Mouse (Mus musculus): ENCODE measurements around the gene Map3k5. TPM values are rescaled to one million over a fixed set of nuclear protein-coding genes. Genes with fewer than 3 reads are reported as not detected.

The Map3k5 gene
- polyA plus RNA-seq, 1 experiment = 4.0 TPM

GRCm38 (mm10) chr10:20111508-20111907, 177.2 kb downstream of the Map3k5 start:
- WGBS = 73% methylated on average over 5 of the region's 5 CpGs
- peaks cover 19% of the 10 kb centered on the region for H3K36me3 ChIP-seq (ENCODE audit: control insufficient read depth, insufficient read depth, low read length)
- no peak overlapping the region for H3K27ac ChIP-seq (ENCODE audit: insufficient read depth, low read length)
- no peaks in the 10 kb centered on the region for H3K4me1 ChIP-seq (ENCODE audit: control insufficient read depth, insufficient read depth, insufficient read length)
- TF ChIP-seq CTCF (IDR thresholded peaks at IDR 0.05; ENCODE audit: extremely low read depth, insufficient read depth, insufficient read length, insufficient replicate concordance) = no peak
- TF ChIP-seq POLR2A (IDR thresholded peaks at IDR 0.05; ENCODE audit: low read depth, low read length) = no peak
- DNase-seq (ENCODE audit: low read depth in 1 of 2, low spot score in 2 of 2) = no peak
- no peak overlapping the region for H3K4me3 ChIP-seq (ENCODE audit: extremely low read depth, insufficient read depth, insufficient read length)
- H3K27me3 ChIP-seq (ENCODE audit: control insufficient read depth, insufficient read depth, low read length) = no peaks in the 10 kb centered on the region

- Histone ChIP-seq H3K36me3 (ENCODE audit: control insufficient read depth, insufficient read depth, low read length) (peaks cover 15% of the 10 kb centered on the region), H3K27ac (ENCODE audit: insufficient read depth, low read length) (no peak overlapping the region), H3K27me3 (ENCODE audit: control insufficient read depth, insufficient read depth, low read length) (no peaks in the 10 kb centered on the region), H3K4me3 (ENCODE audit: extremely low read depth, insufficient read depth, insufficient read length) (no peak overlapping the region), H3K4me1 (ENCODE audit: control insufficient read depth, insufficient read depth, insufficient read length) (no peaks in the 10 kb centered on the region)
- 91% methylated on average over 18 of the region's 18 CpGs for WGBS
- no peak for DNase-seq (ENCODE audit: low read depth in 1 of 2, low spot score in 2 of 2)
- TF ChIP-seq CTCF (IDR thresholded peaks at IDR 0.05; ENCODE audit: extremely low read depth, insufficient read depth, insufficient read length, insufficient replicate concordance) (no peak), POLR2A (IDR thresholded peaks at IDR 0.05; ENCODE audit: low read depth, low read length) (no peak)
These were observed 178.0 kb downstream of the Map3k5 start for GRCm38 (mm10) chr10:20112026-20112973.

- no peak overlapping the region for H3K27ac ChIP-seq (ENCODE audit: insufficient read depth, low read length)
- H3K36me3 ChIP-seq (ENCODE audit: control insufficient read depth, insufficient read depth, low read length) = peaks cover 7% of the 10 kb centered on the region
- H3K27me3 ChIP-seq (ENCODE audit: control insufficient read depth, insufficient read depth, low read length) = no peaks in the 10 kb centered on the region
- H3K4me3 ChIP-seq (ENCODE audit: extremely low read depth, insufficient read depth, insufficient read length) = no peak overlapping the region
- WGBS = 78% methylated on average over 15 of the region's 15 CpGs
- DNase-seq (ENCODE audit: low read depth in 1 of 2, low spot score in 2 of 2) = peak in 1 of 2 experiments; percentile 40
- no peaks in the 10 kb centered on the region for H3K4me1 ChIP-seq (ENCODE audit: control insufficient read depth, insufficient read depth, insufficient read length)
- TF ChIP-seq CTCF (IDR thresholded peaks at IDR 0.05; ENCODE audit: extremely low read depth, insufficient read depth, insufficient read length, insufficient replicate concordance) (no peak), POLR2A (IDR thresholded peaks at IDR 0.05; ENCODE audit: low read depth, low read length) (no peak)
These were observed 185.5 kb downstream of the Map3k5 start for GRCm38 (mm10) chr10:20119504-20120425.

- no peaks in the 10 kb centered on the region for H3K27me3 ChIP-seq (ENCODE audit: control insufficient read depth, insufficient read depth, low read length)
- TF ChIP-seq CTCF (IDR thresholded peaks at IDR 0.05; ENCODE audit: extremely low read depth, insufficient read depth, insufficient read length, insufficient replicate concordance) (no peak), POLR2A (IDR thresholded peaks at IDR 0.05; ENCODE audit: low read depth, low read length) (no peak)
- WGBS = 98% methylated on average over 4 of the region's 4 CpGs
- no peaks in the 10 kb centered on the region for H3K4me1 ChIP-seq (ENCODE audit: control insufficient read depth, insufficient read depth, insufficient read length)
- peaks cover 9% of the 10 kb centered on the region for H3K36me3 ChIP-seq (ENCODE audit: control insufficient read depth, insufficient read depth, low read length)
- DNase-seq (ENCODE audit: low read depth in 1 of 2, low spot score in 2 of 2) = no peak
- H3K27ac ChIP-seq (ENCODE audit: insufficient read depth, low read length) = no peak overlapping the region
- no peak overlapping the region for H3K4me3 ChIP-seq (ENCODE audit: extremely low read depth, insufficient read depth, insufficient read length)
These were observed 187.7 kb downstream of the Map3k5 start for GRCm38 (mm10) chr10:20121981-20122380.

GRCm38 (mm10) chr10:20123401-20123800, 189.1 kb downstream of the Map3k5 start:
- H3K27ac ChIP-seq (ENCODE audit: insufficient read depth, low read length) = no peak overlapping the region
- TF ChIP-seq CTCF (IDR thresholded peaks at IDR 0.05; ENCODE audit: extremely low read depth, insufficient read depth, insufficient read length, insufficient replicate concordance) = no peak
- TF ChIP-seq POLR2A (IDR thresholded peaks at IDR 0.05; ENCODE audit: low read depth, low read length) = no peak
- no peak for DNase-seq (ENCODE audit: low read depth in 1 of 2, low spot score in 2 of 2)
- H3K27me3 ChIP-seq (ENCODE audit: control insufficient read depth, insufficient read depth, low read length) = no peaks in the 10 kb centered on the region
- H3K4me1 ChIP-seq (ENCODE audit: control insufficient read depth, insufficient read depth, insufficient read length) = no peaks in the 10 kb centered on the region
- WGBS = 25% methylated on average over 9 of the region's 9 CpGs
- peaks cover 12% of the 10 kb centered on the region for H3K36me3 ChIP-seq (ENCODE audit: control insufficient read depth, insufficient read depth, low read length)
- no peak overlapping the region for H3K4me3 ChIP-seq (ENCODE audit: extremely low read depth, insufficient read depth, insufficient read length)

GRCm38 (mm10) chr10:20124576-20124975, 190.3 kb downstream of the Map3k5 start:
- H3K36me3 ChIP-seq (ENCODE audit: control insufficient read depth, insufficient read depth, low read length) = peaks cover 14% of the 10 kb centered on the region

More at GRCm38 (mm10) chr10:20124576-20124975, 190.3 kb downstream of the Map3k5 start:
- Histone ChIP-seq H3K27ac (ENCODE audit: insufficient read depth, low read length) (no peak overlapping the region), H3K27me3 (ENCODE audit: control insufficient read depth, insufficient read depth, low read length) (no peaks in the 10 kb centered on the region), H3K4me1 (ENCODE audit: control insufficient read depth, insufficient read depth, insufficient read length) (no peaks in the 10 kb centered on the region), H3K4me3 (ENCODE audit: extremely low read depth, insufficient read depth, insufficient read length) (no peak overlapping the region)
- no peak for TF ChIP-seq CTCF (IDR thresholded peaks at IDR 0.05; ENCODE audit: extremely low read depth, insufficient read depth, insufficient read length, insufficient replicate concordance)
- no peak for TF ChIP-seq POLR2A (IDR thresholded peaks at IDR 0.05; ENCODE audit: low read depth, low read length)
- WGBS = 96% methylated on average over 12 of the region's 12 CpGs
- no peak for DNase-seq (ENCODE audit: low read depth in 1 of 2, low spot score in 2 of 2)

All from spleen, adult 2 months (tissue).